Mouse (Mus musculus): ENCODE results near the gene Cbfb. TPM values are rescaled to one million over a fixed set of nuclear protein-coding genes. Genes with fewer than 3 reads are reported as not detected.

The Cbfb gene
- polyA plus RNA-seq (2012; rRNA removed) (75.2 and 82.4 TPM in 2 replicates), polyA plus RNA-seq (2014; fragmentation: Nextera tagmentation; extraction: Ambion mirVana) (101 and 119 TPM in 2 replicates)

- TF ChIP-seq POLR2A (IDR thresholded peaks at IDR 0.05; ENCODE audit: borderline replicate concordance, extremely low read depth, insufficient read depth, insufficient read length), result peak; percentile 32; the same call in 1 of the 2 replicates
These were observed at the start of gene Cbfb for GRCm38 (mm10) chr8:105170381-105171115. TSS of gene Cbfb (plus strand) at chr8:105170674.

GRCm38 (mm10) chr8:105129864-105130263, 40.6 kb upstream of the Cbfb start:
- no peak for DNase-seq (ENCODE audit: low spot score)
- Histone ChIP-seq H3K4me1 (ENCODE audit: control insufficient read depth, insufficient read depth, low read length) (no peaks in the 10 kb centered on the region), H3K4me3 (replicated peaks; ENCODE audit: low read length) (no peak overlapping the region), H3K9ac (ENCODE audit: low read depth, low read length, severe bottlenecking) (no peak overlapping the region), H3K27me3 (ENCODE audit: control insufficient read depth, insufficient read depth, low read length) (no peaks in the 10 kb centered on the region), H3K27ac (replicated peaks; ENCODE audit: low read depth, low read length) (no peak overlapping the region), H3K36me3 (ENCODE audit: control insufficient read depth, insufficient read depth, low read length) (no peaks in the 10 kb centered on the region), H3K4me2 (replicated peaks; ENCODE audit: low read depth, low read length, severe bottlenecking) (no peak overlapping the region), H3K9me3 (ENCODE audit: control insufficient read depth, low read length) (no peaks in the 10 kb centered on the region)
- no peak for ATAC-seq (ENCODE audit: low FRiP score, low read depth)
- 87% methylated on average over 9 of the region's 9 CpGs for WGBS
- TF ChIP-seq POLR2A (IDR thresholded peaks at IDR 0.05; ENCODE audit: borderline replicate concordance, extremely low read depth, insufficient read depth, insufficient read length), result no peak

More at GRCm38 (mm10) chr8:105170381-105171115, at the start of gene Cbfb:
- H3K27me3 ChIP-seq (ENCODE audit: control insufficient read depth, insufficient read depth, low read length), result no peaks in the 10 kb centered on the region
- H3K36me3 ChIP-seq (ENCODE audit: control insufficient read depth, insufficient read depth, low read length), result peaks cover 9% of the 10 kb centered on the region
- peaks cover 14% of the 10 kb centered on the region for H3K4me1 ChIP-seq (ENCODE audit: control insufficient read depth, insufficient read depth, low read length)
- under 1% methylated on average over 48 of the region's 86 CpGs for WGBS
- H3K9me3 ChIP-seq (ENCODE audit: control insufficient read depth, low read length), result no peaks in the 10 kb centered on the region
- H3K4me3 ChIP-seq (replicated peaks; ENCODE audit: low read length), result peak within 1 kb of the TSS; percentile 95
- peak within 1 kb of the TSS; percentile 98 for H3K9ac ChIP-seq (ENCODE audit: low read depth, low read length, severe bottlenecking)
- H3K27ac ChIP-seq (replicated peaks; ENCODE audit: low read depth, low read length), result peak within 1 kb of the TSS; percentile 99
- DNase-seq (ENCODE audit: low spot score) (peak; percentile 94), ATAC-seq (ENCODE audit: low FRiP score, low read depth) (peak; percentile 94)
- H3K4me2 ChIP-seq (replicated peaks; ENCODE audit: low read depth, low read length, severe bottlenecking), result peak within 1 kb of the TSS; percentile 69

- H3K27me3 ChIP-seq (ENCODE audit: control insufficient read depth, insufficient read depth, low read length), result no peaks in the 10 kb centered on the region
- ATAC-seq (ENCODE audit: low FRiP score, low read depth) (no peak), DNase-seq (ENCODE audit: low spot score) (no peak)
- H3K36me3 ChIP-seq (ENCODE audit: control insufficient read depth, insufficient read depth, low read length), result no peaks in the 10 kb centered on the region
- H3K4me2 ChIP-seq (replicated peaks; ENCODE audit: low read depth, low read length, severe bottlenecking), result no peak within 1 kb of the TSS
- WGBS, result 82% methylated on average over 5 of the region's 5 CpGs
- no peak within 1 kb of the TSS for H3K27ac ChIP-seq (replicated peaks; ENCODE audit: low read depth, low read length)
- H3K4me1 ChIP-seq (ENCODE audit: control insufficient read depth, insufficient read depth, low read length), result no peaks in the 10 kb centered on the region
- TF ChIP-seq POLR2A (IDR thresholded peaks at IDR 0.05; ENCODE audit: borderline replicate concordance, extremely low read depth, insufficient read depth, insufficient read length), result no peak
- H3K4me3 ChIP-seq (replicated peaks; ENCODE audit: low read length), result no peak within 1 kb of the TSS
- H3K9ac ChIP-seq (ENCODE audit: low read depth, low read length, severe bottlenecking), result no peak within 1 kb of the TSS
- H3K9me3 ChIP-seq (ENCODE audit: control insufficient read depth, low read length), result no peaks in the 10 kb centered on the region
These were observed 39.0 kb upstream of the Cbfb start, which contains the start of gene Ces4a for GRCm38 (mm10) chr8:105131509-105131908. TSS of gene Ces4a (plus strand) at chr8:105131800.

- Histone ChIP-seq H3K36me3 (ENCODE audit: control insufficient read depth, insufficient read depth, low read length) (no peaks in the 10 kb centered on the region), H3K4me2 (replicated peaks; ENCODE audit: low read depth, low read length, severe bottlenecking) (no peak overlapping the region), H3K9me3 (ENCODE audit: control insufficient read depth, low read length) (no peaks in the 10 kb centered on the region), H3K4me1 (ENCODE audit: control insufficient read depth, insufficient read depth, low read length) (no peaks in the 10 kb centered on the region), H3K27ac (replicated peaks; ENCODE audit: low read depth, low read length) (no peak overlapping the region), H3K4me3 (replicated peaks; ENCODE audit: low read length) (no peak overlapping the region), H3K9ac (ENCODE audit: low read depth, low read length, severe bottlenecking) (no peak overlapping the region), H3K27me3 (ENCODE audit: control insufficient read depth, insufficient read depth, low read length) (no peaks in the 10 kb centered on the region)
- 23% methylated on average over 4 of the region's 4 CpGs for WGBS
- no peak for TF ChIP-seq POLR2A (IDR thresholded peaks at IDR 0.05; ENCODE audit: borderline replicate concordance, extremely low read depth, insufficient read depth, insufficient read length)
- DNase-seq (ENCODE audit: low spot score) (peak; percentile 41), ATAC-seq (ENCODE audit: low FRiP score, low read depth) (no peak)
These were observed 32.1 kb upstream of the Cbfb start for GRCm38 (mm10) chr8:105138423-105138822.

- Histone ChIP-seq H3K4me3 (replicated peaks; ENCODE audit: low read length) (no peak overlapping the region), H3K4me2 (replicated peaks; ENCODE audit: low read depth, low read length, severe bottlenecking) (0 out of 2 replicates have a peak overlapping the region, but pooled peaks have one; percentile 6), H3K4me1 (ENCODE audit: control insufficient read depth, insufficient read depth, low read length) (no peaks in the 10 kb centered on the region), H3K9me3 (ENCODE audit: control insufficient read depth, low read length) (no peaks in the 10 kb centered on the region), H3K27me3 (ENCODE audit: control insufficient read depth, insufficient read depth, low read length) (no peaks in the 10 kb centered on the region), H3K27ac (replicated peaks; ENCODE audit: low read depth, low read length) (no peak overlapping the region), H3K9ac (ENCODE audit: low read depth, low read length, severe bottlenecking) (no peak overlapping the region), H3K36me3 (ENCODE audit: control insufficient read depth, insufficient read depth, low read length) (no peaks in the 10 kb centered on the region)
- DNase-seq (ENCODE audit: low spot score) (no peak), ATAC-seq (ENCODE audit: low FRiP score, low read depth) (no peak)
- no peak for TF ChIP-seq POLR2A (IDR thresholded peaks at IDR 0.05; ENCODE audit: borderline replicate concordance, extremely low read depth, insufficient read depth, insufficient read length)
- WGBS, result 39% methylated on average over 19 of the region's 19 CpGs
These were observed 28.1 kb upstream of the Cbfb start for GRCm38 (mm10) chr8:105142395-105142794.
